Mouse (Mus musculus) Patski (cell line): ENCODE measurements around the gene Rhbdd3. TPM values are rescaled to one million over a fixed set of nuclear protein-coding genes. Genes with fewer than 3 reads are reported as not detected.

Experiments used
- ATAC-seq: fragments of 100-300 bp; one replicate; pipeline ENCODE4 v1.8.0; 2021
- CTCF ChIA-PET: fragments of 350-600 bp; sonication (Branson Sonifier 250); formaldehyde crosslinking; loops from one replicate; lab custom pipeline; 2022; ENCODE audit warnings: inconsistent platforms; lab: Charles Lee
- POLR2A ChIA-PET: fragments of 350-600 bp; sonication (Branson Sonifier 250); formaldehyde crosslinking; loops from one replicate; lab custom pipeline; 2022; ENCODE audit warnings: antibody characterized with exemption, inconsistent platforms; lab: Charles Lee
- DNase-seq: peaks from one replicate; pipeline ENCODE4 v3.0.0-alpha.2; 2011; ENCODE audit warnings: low read depth, low spot score
- H3K27me3 ChIP-seq: fragments of 371-371 bp; one replicate; pipeline ENCODE4 v1.5.1; 2021
- CTCF ChIP-seq: fragments of 100-300 bp; IDR thresholded peaks from one replicate; pipeline ENCODE4 v1.5.1; 2021
- in situ Hi-C: fragments of 300-500 bp; cut with MboI; formaldehyde crosslinking; loops from 3 replicates; pipeline ENCODE4 v1.11.1; 2018; ENCODE audit warnings: low pct_unique_long_range_greater_than_20kb, mixed read lengths
- polyA plus RNA-seq: library from polyadenylated mRNA; unstranded; gene quantifications from one replicate; pipeline ENCODE4 v1.2.3, GENCODE M21; 2021

Gene Rhbdd3
- polyA plus RNA-seq: 35.4 TPM

DNA sequence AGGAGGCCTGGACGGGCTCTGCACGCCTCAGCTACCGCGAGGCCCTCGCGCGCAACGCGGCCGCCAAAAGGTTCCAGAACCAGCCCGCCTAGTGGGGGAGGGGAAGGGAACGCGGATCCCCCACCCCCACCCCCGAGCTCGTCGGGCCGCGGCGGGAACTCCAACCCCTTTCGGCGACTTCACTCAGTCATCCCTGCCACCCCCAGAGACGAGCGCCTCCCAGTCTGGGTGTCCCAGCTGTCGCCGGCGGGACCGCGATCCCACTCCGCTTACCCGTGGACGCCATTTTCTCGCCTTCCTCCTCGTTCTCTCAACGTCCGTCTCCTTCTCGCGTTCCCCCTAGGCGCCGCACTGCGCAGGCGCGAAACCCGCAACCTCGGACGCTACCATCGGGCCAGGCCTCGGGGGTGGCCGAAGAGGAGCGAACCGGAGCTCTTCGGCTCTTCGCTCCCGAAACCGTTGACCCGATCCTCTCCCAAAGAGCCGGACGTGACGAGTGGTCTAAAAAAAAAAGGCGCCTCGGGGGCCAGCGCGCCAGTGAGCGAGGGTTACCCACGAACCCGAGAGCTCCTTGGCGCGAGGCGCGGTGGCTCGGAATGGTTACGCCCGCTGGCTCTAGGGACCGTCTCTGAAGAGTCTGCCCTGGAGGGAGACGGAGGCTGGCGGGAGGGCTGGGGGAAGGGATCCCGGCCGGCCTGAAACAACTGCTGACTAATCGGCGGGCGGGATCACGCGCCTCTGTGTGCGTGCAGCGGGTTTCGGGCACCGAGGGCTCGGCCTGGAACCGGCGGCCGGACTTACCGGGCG is at the start of gene Rhbdd3, which contains the start of gene Ewsr1:
Gene Rhbdd3, plus strand, starts transcription at position 191 of the 807 bp plus-strand sequence.
Gene Ewsr1, minus strand, starts transcription at position 531 of the 807 bp plus-strand sequence.
- no peak for TF ChIP-seq CTCF
- ChIA-PET POLR2A (interaction anchor here (0.6 to 2.6 kb wide), 5 partner anchors 10 to 106 kb away, joined by 3 to 11 read pairs (median 4); no protein-coding TSS in a partner anchor), CTCF (interaction anchor here (1.8 kb wide), 1 partner anchor 10 kb away, joined by 6 read pairs; no protein-coding TSS in a partner anchor)
- DNase-seq (peak; percentile 81), ATAC-seq (peak; percentile 75)
- in situ Hi-C loops: no loop called here
- no peaks in the 10 kb centered on the region for H3K27me3 ChIP-seq

DNA sequence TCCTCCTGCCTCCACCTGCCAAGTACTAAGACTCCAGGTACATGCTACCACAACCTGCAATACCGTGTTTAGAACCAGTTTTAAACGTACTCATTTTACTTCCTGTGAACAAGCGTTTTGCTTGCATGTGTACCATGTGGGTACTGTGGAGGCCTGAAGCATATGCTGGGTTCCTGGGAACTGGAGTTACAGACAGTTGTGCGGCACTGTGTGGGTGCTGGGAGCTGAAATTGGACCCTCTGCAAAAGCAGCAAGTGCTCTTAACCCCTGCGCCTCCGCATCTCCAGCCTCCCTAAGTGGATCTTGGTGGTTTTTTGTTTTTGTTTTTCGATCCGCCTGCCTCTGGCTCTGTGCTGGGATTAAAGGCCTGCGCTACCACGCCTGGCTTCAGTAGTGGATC is 47.1 kb upstream of the Rhbdd3 start:
- DNase-seq: no peak
- in situ Hi-C loops: no loop called here
- TF ChIP-seq CTCF: no peak
- H3K27me3 ChIP-seq: peaks cover 7% of the 10 kb centered on the region
- ChIA-PET POLR2A (no interaction called here), CTCF (interaction anchor here (1.4 kb wide), 1 partner anchor 15 kb away, joined by 3 read pairs; no protein-coding TSS in a partner anchor)
- no peak for ATAC-seq

DNA sequence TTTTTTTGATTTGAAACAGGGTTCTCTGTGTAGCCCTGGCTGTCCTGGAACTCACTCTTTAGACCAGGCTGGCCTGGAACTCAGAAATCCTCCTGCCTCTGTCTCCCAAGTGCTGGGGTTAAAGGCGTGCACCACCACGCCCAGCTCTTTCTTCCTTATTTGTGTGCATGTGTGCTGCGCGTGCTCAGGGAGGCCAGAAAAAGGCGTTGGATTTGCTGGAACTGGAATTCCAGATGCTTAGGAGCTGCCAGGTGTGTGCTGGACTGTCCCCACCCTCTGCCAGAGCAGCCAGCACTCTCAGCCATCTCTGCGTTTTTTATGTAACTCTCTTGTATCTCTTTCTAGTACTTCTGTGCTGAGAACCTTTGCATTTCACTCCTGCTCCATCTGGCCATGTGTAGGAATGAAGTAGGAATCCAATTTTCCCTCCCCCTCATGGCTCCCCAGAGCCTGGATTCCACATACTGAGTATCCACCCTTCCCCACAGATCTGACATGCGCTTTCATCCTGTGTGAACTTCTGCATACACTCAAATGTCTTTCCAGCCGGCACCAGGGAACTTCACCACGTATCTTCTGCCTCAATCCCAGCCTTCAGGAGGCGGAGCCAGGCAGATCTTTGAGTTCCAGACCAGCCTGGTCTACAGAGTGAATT is 46.4 kb upstream of the Rhbdd3 start:
- CTCF ChIA-PET: no interaction called here
- ATAC-seq (no peak), DNase-seq (no peak)
- POLR2A ChIA-PET: no interaction called here
- peaks cover 7% of the 10 kb centered on the region for H3K27me3 ChIP-seq
- in situ Hi-C loops: no loop called here
- no peak for TF ChIP-seq CTCF

DNA sequence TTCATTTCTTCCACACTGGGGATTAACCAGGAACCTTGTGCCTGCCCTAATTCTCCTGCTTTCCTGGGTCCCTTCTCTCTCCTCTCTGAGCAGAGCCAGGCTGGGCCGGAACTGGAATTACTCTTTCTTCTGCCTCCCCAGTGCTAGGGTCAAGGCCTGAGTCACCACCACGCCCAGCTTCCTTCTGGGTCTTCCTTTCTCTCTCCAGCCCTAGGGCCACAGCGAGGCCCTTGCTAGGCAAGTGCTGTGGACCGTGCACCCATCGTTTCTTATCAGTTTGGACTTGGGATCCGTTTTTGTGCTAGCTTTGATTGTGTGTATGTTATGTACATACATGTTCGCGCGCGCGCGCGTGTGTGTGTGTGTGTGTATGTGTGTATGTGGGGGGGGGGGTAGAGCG is 44.6 kb upstream of the Rhbdd3 start:
- POLR2A ChIA-PET: interaction anchor here (0.7 kb wide), 1 partner anchor 267 kb away, joined by 3 read pairs; no protein-coding TSS in a partner anchor
- no peak for TF ChIP-seq CTCF
- CTCF ChIA-PET: no interaction called here
- peaks cover 7% of the 10 kb centered on the region for H3K27me3 ChIP-seq
- in situ Hi-C loops: no loop called here
- ATAC-seq: no peak
- DNase-seq: no peak

DNA sequence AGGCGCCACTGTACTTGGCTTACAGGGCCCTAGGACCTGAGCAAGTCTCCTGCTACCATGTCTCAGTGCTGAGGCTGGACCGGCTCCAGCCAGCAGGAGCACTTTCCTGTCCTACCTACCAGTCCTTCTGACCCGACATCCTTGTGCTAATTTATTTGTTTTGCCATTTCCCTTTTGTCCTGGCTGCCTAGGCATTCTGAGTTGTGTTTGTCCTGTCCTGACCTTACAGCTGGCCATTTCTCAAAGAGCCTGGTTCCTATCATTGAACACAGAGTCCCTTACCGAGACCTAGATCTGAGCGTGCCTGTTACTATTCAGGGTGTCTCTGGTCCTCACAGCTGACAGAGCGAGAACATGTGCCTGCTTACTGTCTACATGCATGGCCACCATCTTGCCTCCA is 43.9 kb upstream of the Rhbdd3 start:
- peaks cover 3% of the 10 kb centered on the region for H3K27me3 ChIP-seq
- TF ChIP-seq CTCF: no peak
- ChIA-PET POLR2A (interaction anchor here (1.5 to 1.6 kb wide), 2 partner anchors 9 to 19 kb away, joined by 4 to 5 read pairs; no protein-coding TSS in a partner anchor), CTCF (no interaction called here)
- in situ Hi-C loops: no loop called here
- no peak for ATAC-seq
- no peak for DNase-seq

DNA sequence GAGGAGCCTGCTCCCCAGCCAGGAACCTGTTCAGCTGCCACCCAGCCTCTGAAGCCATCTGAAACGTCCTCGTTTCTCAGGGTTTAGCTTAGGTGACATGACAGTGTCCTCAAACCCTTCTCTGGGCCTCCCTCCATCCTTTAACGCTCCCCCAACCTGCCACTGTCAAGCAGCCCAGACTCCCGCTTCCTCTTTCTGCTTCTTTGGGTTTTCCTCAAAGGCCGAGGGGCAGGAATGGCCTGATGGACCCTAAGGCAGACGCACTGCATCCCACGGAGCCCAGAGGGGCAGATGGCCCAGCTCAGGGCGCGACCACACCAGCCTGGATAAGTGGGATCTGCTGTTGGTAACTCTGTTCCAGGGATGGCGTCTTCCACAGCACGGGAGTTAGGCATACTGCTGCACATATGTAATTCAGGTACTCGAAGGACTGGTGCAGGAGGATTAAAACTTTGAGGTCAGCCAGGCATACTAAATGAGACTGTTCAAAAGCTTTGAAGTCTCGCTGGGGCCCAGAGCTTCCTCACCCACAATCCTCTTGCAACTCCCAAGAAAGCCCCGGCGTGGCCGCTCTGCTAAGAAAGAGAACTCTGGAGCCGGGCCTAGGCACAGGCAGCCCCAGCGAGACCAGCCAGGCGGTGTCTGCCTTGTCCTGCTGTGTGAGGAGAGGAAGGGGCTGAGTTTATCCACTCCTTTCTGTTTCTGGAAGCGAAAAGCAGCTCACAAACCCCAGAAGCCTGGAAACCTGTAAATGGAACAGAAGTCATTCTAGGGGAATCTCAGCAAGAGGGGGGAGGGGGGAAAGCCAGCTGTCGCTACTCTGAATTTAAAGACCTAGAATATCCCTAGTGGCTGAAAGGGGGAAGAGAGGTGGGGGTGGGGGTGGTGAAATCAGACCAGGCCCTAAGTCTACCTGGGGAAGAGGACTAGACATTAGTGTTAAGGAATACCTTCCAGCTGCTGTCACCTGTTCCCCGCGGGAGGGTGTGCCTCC is 42.5 kb upstream of the Rhbdd3 start:
- no peak for TF ChIP-seq CTCF
- ChIA-PET POLR2A (interaction anchor here (1.5 to 1.6 kb wide), 2 partner anchors 10 to 17 kb away, joined by 4 to 5 read pairs; no protein-coding TSS in a partner anchor), CTCF (no interaction called here)
- in situ Hi-C loops: no loop called here
- no peaks in the 10 kb centered on the region for H3K27me3 ChIP-seq
- ATAC-seq (no peak), DNase-seq (no peak)

DNA sequence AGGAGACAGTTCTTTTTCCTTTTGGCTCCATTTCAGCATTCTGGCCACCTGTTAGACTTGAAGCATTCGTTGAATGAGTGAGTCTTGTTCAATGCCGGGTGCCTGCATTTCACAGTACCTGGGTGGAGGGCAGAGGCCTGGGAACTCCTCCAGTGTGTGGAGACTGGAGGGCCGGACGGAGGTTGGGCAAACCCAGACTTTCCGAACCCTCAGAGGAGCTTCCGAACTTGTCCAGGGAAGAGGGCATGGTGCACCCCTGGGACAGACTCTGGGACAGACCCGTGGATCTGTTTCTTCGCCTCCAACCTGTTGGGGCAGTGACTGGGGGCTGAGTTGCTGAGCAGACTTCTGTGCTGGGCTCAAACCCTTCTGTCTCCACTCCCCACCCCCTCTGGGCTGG is 41.7 kb upstream of the Rhbdd3 start:
- in situ Hi-C loops: no loop called here
- ATAC-seq (no peak), DNase-seq (no peak)
- no peaks in the 10 kb centered on the region for H3K27me3 ChIP-seq
- ChIA-PET POLR2A (no interaction called here), CTCF (no interaction called here)
- no peak for TF ChIP-seq CTCF

DNA sequence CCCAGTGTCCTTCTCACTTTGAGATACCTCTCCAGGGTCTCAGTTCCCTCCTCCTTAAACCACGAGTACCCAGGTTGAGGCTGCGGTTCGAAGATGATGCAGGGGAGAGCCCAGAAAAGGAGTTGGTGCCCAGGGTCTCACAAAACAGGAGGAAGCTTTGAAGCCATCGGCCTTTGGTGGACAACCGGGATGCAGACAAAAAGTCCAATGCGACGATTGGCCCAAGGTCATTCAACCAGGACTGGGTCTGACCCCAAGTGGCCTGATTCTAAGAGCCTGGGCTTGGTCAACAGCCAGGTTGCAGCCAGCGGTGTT is 41.2 kb upstream of the Rhbdd3 start:
- in situ Hi-C loops: no loop called here
- DNase-seq (no peak), ATAC-seq (no peak)
- TF ChIP-seq CTCF: no peak
- H3K27me3 ChIP-seq: no peaks in the 10 kb centered on the region
- CTCF ChIA-PET: interaction anchor here (0.9 kb wide), 1 partner anchor 10 kb away, joined by 3 read pairs; no protein-coding TSS in a partner anchor
- POLR2A ChIA-PET: interaction anchor here (1.4 kb wide), 1 partner anchor 25 kb away, joined by 3 read pairs; no protein-coding TSS in a partner anchor

DNA sequence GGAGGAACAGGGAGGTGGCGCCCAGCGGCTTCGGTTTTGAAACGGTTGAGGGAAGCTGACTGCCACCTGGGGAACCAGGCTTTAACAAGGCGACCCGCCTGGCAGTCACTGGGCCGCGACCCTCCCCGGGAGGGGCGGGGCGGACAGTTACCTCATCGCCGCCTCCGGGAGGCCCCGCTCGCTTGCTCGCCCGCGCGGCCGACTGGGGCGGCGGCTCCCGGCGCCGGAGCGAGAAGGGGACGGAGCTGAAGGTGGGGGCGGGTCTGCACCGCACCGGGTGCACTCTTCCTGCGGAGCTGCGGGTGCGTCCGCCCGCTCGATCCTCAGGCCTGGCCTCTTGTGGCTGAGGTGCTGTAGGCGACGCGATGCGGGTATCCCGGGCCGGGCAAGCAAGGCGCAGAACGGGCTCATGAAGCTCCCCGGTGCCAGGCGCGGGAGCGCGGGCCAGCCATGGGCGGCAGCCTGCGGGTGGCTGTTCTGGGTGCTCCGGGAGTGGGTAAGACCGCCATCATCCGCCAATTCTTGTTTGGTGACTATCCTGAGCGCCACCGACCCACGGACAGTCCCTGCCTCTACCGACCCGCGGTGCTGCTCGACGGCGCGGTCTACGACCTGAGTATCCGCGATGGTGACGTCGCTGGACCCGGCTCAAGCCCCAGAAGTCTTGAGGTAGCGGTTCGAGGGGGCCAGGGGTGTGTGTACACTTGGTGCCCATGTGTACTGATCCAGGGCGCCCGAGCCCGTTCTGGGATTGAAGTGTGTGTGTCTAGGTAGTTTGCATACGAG is 40.7 kb upstream of the Rhbdd3 start, which contains the start of gene Rasl10a:
Gene Rasl10a, plus strand, starts transcription at position 273 of the 786 bp plus-strand sequence.
- in situ Hi-C loops: no loop called here
- ATAC-seq: peak; percentile 32
- CTCF ChIA-PET: interaction anchor here (0.9 kb wide), 1 partner anchor 10 kb away, joined by 3 read pairs; no protein-coding TSS in a partner anchor
- DNase-seq: no peak
- POLR2A ChIA-PET: interaction anchor here (1.4 kb wide), 1 partner anchor 26 kb away, joined by 3 read pairs; no protein-coding TSS in a partner anchor
- no peak for TF ChIP-seq CTCF
- H3K27me3 ChIP-seq: no peaks in the 10 kb centered on the region
